Mouse (Mus musculus) liver, postnatal 0 days (tissue): ENCODE data around the gene Macrod2. TPM values are rescaled to one million over a fixed set of nuclear protein-coding genes. Genes with fewer than 3 reads are reported as not detected.

ENCODE experiments used
- ATAC-seq: fragments of 200-750 bp; cut with Nextera tagmentation; 2 replicates; pipeline ENCODE4 v1.8.0; 2017; ENCODE audit warnings: mild to moderate bottlenecking, moderate library complexity
- DNase-seq: peaks from one replicate; pipeline ENCODE4 v3.0.0-alpha.2; 2016
- H3K27ac ChIP-seq: fragments of 300-500 bp; sonication (generic); 2 replicates; pipeline ENCODE4 v1.5.1; 2014; ENCODE audit warnings: antibody characterized with exemption, moderate library complexity, mild to moderate bottlenecking, low read depth
- H3K27me3 ChIP-seq: fragments of 300-500 bp; sonication (generic); 2 replicates; pipeline ENCODE4 v1.6.1; 2014; ENCODE audit warnings: low read length, control low read depth, mixed read lengths; ENCODE audit not compliant: insufficient read depth
- H3K36me3 ChIP-seq: fragments of 300-500 bp; sonication (generic); replicated peaks from 2 replicates; pipeline ENCODE4 v1.6.1; 2014; ENCODE audit warnings: mild to moderate bottlenecking, control low read depth, low read length, moderate library complexity, mixed read lengths; ENCODE audit not compliant: insufficient read depth
- H3K4me1 ChIP-seq: fragments of 300-500 bp; sonication (generic); 2 replicates; pipeline ENCODE4 v1.6.1; 2014; ENCODE audit warnings: antibody characterized with exemption, mild to moderate bottlenecking, control low read depth; ENCODE audit not compliant: insufficient read depth
- H3K4me2 ChIP-seq: fragments of 300-500 bp; sonication (generic); 2 replicates; pipeline ENCODE4 v1.6.1; 2014; ENCODE audit warnings: low read depth, mild to moderate bottlenecking, low read length, moderate library complexity, mixed read lengths
- H3K4me3 ChIP-seq: fragments of 300-500 bp; sonication (generic); 2 replicates; pipeline ENCODE4 v1.5.1; 2014; ENCODE audit warnings: low read depth, low read length
- H3K9ac ChIP-seq: fragments of 300-500 bp; sonication (generic); replicated peaks from 2 replicates; pipeline ENCODE4 v1.6.1; 2014; ENCODE audit warnings: mild to moderate bottlenecking, moderate library complexity
- H3K9me3 ChIP-seq: fragments of 300-500 bp; sonication (generic); 2 replicates; pipeline ENCODE4 v1.6.1; 2016; ENCODE audit warnings: mild to moderate bottlenecking, control low read depth, low read length, mixed read lengths
- CTCF ChIP-seq: sonication (generic); IDR thresholded peaks from 2 replicates; pipeline ENCODE4 v1.5.1; 2016; ENCODE audit warnings: antibody characterized with exemption, low read depth
- EP300 ChIP-seq: IDR thresholded peaks from 2 replicates; pipeline ENCODE4 v1.6.1; 2016; ENCODE audit warnings: antibody characterized with exemption, low read depth, mild to moderate bottlenecking
- WGBS: fragments of 180-500 bp; shearing (Covaris S2); extraction: QIAGEN DNeasy Blood & Tissue Kit; methylation state at CpG from one replicate; pipeline ENCODE4 v1.1.7; 2014; ENCODE audit not compliant: insufficient replicate concordance; 5-methylcytosine and 5-hydroxymethylcytosine counted together
- polyA plus RNA-seq: library from polyadenylated mRNA; unstranded; fragments of >200 nt; fragmentation: Nextera tagmentation; extraction: Ambion mirVana; gene quantifications from 2 replicates; pipeline ENCODE4 v1.2.1, GENCODE M21; 2015

Gene Macrod2
- polyA plus RNA-seq, 1 experiment from 2014 or later = 9.3 TPM

DNA sequence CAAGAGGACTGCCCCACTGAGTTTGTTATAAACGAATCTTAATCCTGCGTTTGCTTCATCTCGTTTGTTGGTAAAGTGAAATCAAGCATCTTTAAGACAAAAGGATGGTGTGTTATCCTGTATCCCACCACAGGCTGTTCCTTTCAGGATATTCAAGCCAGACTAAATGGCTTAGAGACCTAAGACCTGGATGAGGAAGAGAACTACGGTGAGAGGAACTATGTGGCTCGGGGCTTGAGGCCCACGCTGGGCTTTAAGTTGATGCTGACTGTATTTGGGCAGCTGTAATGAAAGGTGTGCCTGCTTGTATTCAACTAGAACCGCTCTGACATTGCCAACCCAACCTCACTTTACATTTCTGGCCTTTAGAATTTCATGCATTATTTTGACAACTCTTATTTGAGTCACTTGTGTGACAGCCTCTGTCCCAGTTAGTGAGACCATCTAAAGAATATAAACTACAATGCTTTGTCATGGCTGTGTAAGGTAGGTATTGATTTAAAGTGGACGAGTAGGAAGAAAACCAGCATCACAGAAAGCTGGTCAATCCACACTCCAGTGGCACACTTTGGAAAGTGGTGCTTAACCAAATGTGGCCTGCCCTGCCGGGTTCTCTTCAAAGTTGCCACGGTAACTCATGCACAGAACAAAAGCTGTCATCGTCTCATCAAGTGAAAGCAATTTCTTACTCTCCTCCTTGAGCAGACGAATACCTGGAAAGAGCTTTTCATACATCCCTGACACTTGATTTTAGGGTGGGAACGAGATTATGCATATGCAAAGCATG lies 272.3 kb downstream of the Macrod2 start:
- Histone ChIP-seq H3K36me3 (no peaks in the 10 kb centered on the region), H3K4me2 (no peak overlapping the region), H3K27ac (no peak overlapping the region), H3K9ac (no peak overlapping the region), H3K4me1 (peaks cover 3% of the 10 kb centered on the region; the same call in 1 of the 2 replicates), H3K27me3 (no peaks in the 10 kb centered on the region), H3K4me3 (no peak overlapping the region), H3K9me3 (no peaks in the 10 kb centered on the region)
- TF ChIP-seq CTCF = no peak
- TF ChIP-seq EP300 = no peak
- DNase-seq (no peak), ATAC-seq (no peak)
- 58% methylated on average over 13 of the region's 13 CpGs for WGBS

DNA sequence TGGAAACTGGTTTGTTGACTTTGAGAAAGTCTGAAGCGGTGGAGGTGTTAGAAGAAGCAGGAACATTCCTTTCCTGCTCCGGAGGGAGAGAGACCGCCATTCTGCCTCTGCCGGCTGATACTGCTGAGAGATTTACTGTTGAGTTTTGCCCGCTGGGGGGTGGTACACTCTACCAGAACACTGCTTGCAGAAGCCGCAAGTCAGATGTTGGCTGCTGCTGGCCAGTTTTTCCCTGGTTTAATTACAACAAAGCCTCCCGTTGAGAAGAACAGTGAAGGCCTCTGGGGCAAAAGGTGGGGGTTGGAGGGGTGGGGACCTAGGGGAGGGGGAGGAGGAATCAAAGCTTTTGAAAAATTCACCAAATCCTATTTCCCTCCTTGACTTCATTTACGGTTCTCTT lies 273.2 kb downstream of the Macrod2 start:
- no peak overlapping the region for H3K9ac ChIP-seq
- H3K9me3 ChIP-seq = no peaks in the 10 kb centered on the region
- 12% methylated on average over 8 of the region's 8 CpGs for WGBS
- peaks cover 3% of the 10 kb centered on the region; the same call in 1 of the 2 replicates for H3K4me1 ChIP-seq
- H3K27ac ChIP-seq = no peak overlapping the region
- H3K4me2 ChIP-seq = no peak overlapping the region
- TF ChIP-seq CTCF = peak; percentile 70
- no peak for TF ChIP-seq EP300
- no peaks in the 10 kb centered on the region for H3K36me3 ChIP-seq
- no peaks in the 10 kb centered on the region for H3K27me3 ChIP-seq
- no peak overlapping the region for H3K4me3 ChIP-seq
- 0 out of 2 replicates have a peak, but pooled peaks have one; percentile 39 for ATAC-seq
- DNase-seq = peak; percentile 66

DNA sequence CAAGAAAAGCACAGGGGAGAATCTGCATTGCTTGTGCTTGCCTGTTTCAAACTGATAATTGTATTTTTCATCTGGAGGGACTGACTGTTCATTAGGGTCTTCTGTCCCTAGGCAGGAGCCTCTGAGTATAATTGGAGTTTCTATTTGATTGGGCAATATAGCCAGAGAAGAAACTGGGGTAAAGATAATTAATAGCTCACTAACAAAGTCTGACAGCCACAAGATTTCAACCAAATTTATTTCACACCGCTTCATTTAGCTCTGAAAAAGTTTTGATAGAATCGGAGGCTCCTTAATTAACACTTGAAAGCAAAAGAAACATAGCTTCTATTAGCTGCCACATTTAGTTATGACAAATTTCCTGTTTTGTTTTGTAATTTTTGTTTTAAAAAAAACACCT lies 274.0 kb downstream of the Macrod2 start:
- WGBS = 76% methylated on average over 2 of the region's 2 CpGs
- no peak overlapping the region for H3K4me3 ChIP-seq
- DNase-seq = no peak

DNA sequence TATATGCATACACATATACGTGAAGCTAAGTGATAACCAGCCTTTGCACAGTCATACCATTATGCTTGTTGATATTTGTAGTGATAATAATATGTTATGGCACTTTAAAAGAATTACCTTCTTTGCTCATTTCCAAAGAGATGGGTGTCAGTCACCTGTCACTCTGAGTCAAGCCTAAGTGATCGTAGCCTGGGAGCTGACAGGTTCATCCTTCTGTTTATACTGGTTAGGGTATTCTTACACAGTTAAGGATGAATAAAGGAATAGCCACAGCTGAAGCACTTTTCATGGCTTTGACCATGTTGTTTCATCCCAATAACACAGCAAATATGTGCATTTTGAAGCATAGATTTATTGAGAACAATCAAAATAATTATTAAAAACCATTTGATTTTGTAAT lies 274.7 kb downstream of the Macrod2 start:
- Histone ChIP-seq H3K4me3 (no peak overlapping the region), H3K9ac (no peak overlapping the region), H3K4me2 (no peak overlapping the region), H3K9me3 (no peaks in the 10 kb centered on the region), H3K27me3 (no peaks in the 10 kb centered on the region), H3K27ac (no peak overlapping the region), H3K36me3 (no peaks in the 10 kb centered on the region), H3K4me1 (peaks cover 3% of the 10 kb centered on the region; the same call in 1 of the 2 replicates)
- no peak for DNase-seq
- TF ChIP-seq EP300 = no peak
- TF ChIP-seq CTCF = no peak
- WGBS = 77% methylated on average over 2 of the region's 2 CpGs
- ATAC-seq = no peak

More for the DNA sequence above, 274.0 kb downstream of the Macrod2 start:
- H3K4me1 ChIP-seq = peaks cover 3% of the 10 kb centered on the region; the same call in 1 of the 2 replicates
- TF ChIP-seq EP300 (no peak), CTCF (no peak)
- ATAC-seq = no peak
- H3K27ac ChIP-seq = no peak overlapping the region
- H3K27me3 ChIP-seq = no peaks in the 10 kb centered on the region
- no peaks in the 10 kb centered on the region for H3K9me3 ChIP-seq
- H3K9ac ChIP-seq = no peak overlapping the region
- H3K36me3 ChIP-seq = no peaks in the 10 kb centered on the region
- no peak overlapping the region for H3K4me2 ChIP-seq

DNA sequence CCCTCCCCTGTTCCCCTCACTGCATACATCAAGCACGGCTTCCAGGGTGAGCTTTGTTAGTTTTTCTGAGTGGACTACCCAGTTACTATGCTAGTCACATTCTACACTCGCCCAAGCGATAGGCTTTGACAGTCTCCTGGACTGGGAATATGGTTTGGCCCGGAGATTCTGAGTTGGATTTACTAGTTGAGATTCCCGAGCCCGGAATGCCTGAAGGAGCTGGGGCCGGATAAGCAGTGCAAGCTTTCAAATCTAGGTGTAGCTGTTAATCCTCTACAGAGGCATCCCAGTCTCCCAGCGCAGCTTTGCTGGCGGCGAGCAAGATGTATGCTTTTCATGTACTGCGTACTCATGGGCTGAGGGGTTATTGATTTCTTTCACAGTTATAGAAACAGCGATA lies 275.3 kb downstream of the Macrod2 start:
- Histone ChIP-seq H3K4me2 (peak overlapping the region; percentile 81), H3K9ac (peak overlapping the region; percentile 55), H3K27ac (no peak overlapping the region), H3K9me3 (no peaks in the 10 kb centered on the region), H3K4me3 (peak overlapping the region; percentile 51), H3K4me1 (peaks cover 3% of the 10 kb centered on the region; the same call in 1 of the 2 replicates), H3K27me3 (no peaks in the 10 kb centered on the region), H3K36me3 (no peaks in the 10 kb centered on the region)
- DNase-seq = peak; percentile 15
- no peak for ATAC-seq
- WGBS = 3% methylated on average over 12 of the region's 12 CpGs
- TF ChIP-seq CTCF (no peak), EP300 (no peak)

DNA sequence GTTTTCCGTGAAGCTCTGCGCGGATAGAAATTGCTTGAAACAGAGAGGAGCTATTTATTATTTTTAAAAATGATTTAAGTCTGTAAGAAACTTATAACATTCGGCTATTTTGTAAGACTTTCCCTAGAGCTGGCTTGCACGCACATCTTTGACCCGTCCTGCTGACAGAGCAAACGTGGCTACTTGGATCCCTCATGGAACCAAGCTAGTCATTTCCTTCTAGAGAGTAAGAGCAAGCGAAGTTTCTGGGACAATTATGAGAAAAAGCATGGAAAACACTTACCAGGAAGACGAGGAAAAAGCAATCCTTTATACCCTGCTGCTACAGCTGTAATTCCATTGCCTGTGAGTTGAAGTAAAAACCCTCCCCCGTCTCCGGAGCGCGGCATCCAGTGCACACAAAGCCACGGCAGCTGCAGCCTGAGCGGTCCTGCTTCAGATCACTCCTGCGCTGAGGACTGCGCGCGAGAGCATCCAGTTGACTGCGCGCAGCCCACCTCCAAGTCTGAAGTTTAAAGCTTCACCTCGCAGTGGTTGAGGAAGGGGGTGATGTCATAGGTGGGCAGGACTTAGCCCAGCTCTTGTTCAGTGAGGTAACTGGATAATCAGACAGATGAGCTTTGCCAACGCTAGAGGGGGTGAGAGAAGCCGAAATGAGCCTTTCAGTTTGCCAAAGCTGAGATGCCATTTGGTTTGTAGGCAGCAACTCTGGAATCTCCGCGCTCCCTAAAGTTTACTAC lies 276.0 kb downstream of the Macrod2 start, which contains the start of gene Flrt3:
TSS of gene Flrt3 (minus strand) at position 507 of the 740 bp plus-strand sequence.
- Histone ChIP-seq H3K27me3 (no peaks in the 10 kb centered on the region), H3K36me3 (no peaks in the 10 kb centered on the region), H3K27ac (no peak within 1 kb of the TSS), H3K9ac (peak within 1 kb of the TSS; percentile 55), H3K9me3 (no peaks in the 10 kb centered on the region), H3K4me2 (peak within 1 kb of the TSS; percentile 81), H3K4me3 (peak within 1 kb of the TSS; percentile 51), H3K4me1 (peaks cover 3% of the 10 kb centered on the region; the same call in 1 of the 2 replicates)
- DNase-seq (peak; percentile 77), ATAC-seq (peak; percentile 94)
- TF ChIP-seq CTCF = peak; percentile 81
- TF ChIP-seq EP300 = no peak
- WGBS = under 1% methylated on average over 26 of the region's 26 CpGs
